Mouse (Mus musculus): ENCODE data around the gene Slc43a1. TPM values are rescaled to one million over a fixed set of nuclear protein-coding genes. Genes with fewer than 3 reads are reported as not detected.
"Not testable (repeated sequence)": the region's sequence is repeated elsewhere in the genome, so short reads cannot be mapped to it uniquely, and the experiment has no call there.

The Slc43a1 gene
- polyA plus RNA-seq, 1 experiment from 2014 or later = 1.6 TPM

- no peak overlapping the region for H3K4me2 ChIP-seq (ENCODE audit: low read length)
Measured at GRCm38 (mm10) chr2:84893359-84893758, 54.7 kb downstream of the Slc43a1 start.

GRCm38 (mm10) chr2:84895495-84896198 lies 57.0 kb downstream of the Slc43a1 start:
- Histone ChIP-seq H3K4me2 (ENCODE audit: low read length) (no peak overlapping the region), H3K27ac (ENCODE audit: low read depth, low read length) (no peak overlapping the region), H3K9ac (ENCODE audit: low read depth, low read length) (no peak overlapping the region), H3K4me3 (ENCODE audit: low read length) (no peak overlapping the region), H3K27me3 (replicated peaks; ENCODE audit: control insufficient read depth, insufficient read depth, low read length) (peaks cover under 1% of the 10 kb centered on the region; the same call in 1 of the 2 replicates), H3K36me3 (ENCODE audit: control insufficient read depth, insufficient read depth, low read length) (no peaks in the 10 kb centered on the region), H3K4me1 (ENCODE audit: control insufficient read depth, insufficient read depth, low read depth, low read length) (no peaks in the 10 kb centered on the region), H3K9me3 (ENCODE audit: control insufficient read depth, low read length) (no peaks in the 10 kb centered on the region)
- WGBS = 69% methylated on average over 4 of the region's 4 CpGs
- no peak for ATAC-seq

More at GRCm38 (mm10) chr2:84893359-84893758, 54.7 kb downstream of the Slc43a1 start:
- no peak overlapping the region for H3K4me3 ChIP-seq (ENCODE audit: low read length)
- ATAC-seq = no peak
- peaks cover 9% of the 10 kb centered on the region for H3K27me3 ChIP-seq (replicated peaks; ENCODE audit: control insufficient read depth, insufficient read depth, low read length)
- no peaks in the 10 kb centered on the region for H3K9me3 ChIP-seq (ENCODE audit: control insufficient read depth, low read length)
- H3K9ac ChIP-seq (ENCODE audit: low read depth, low read length) = no peak overlapping the region
- peaks cover 5% of the 10 kb centered on the region; the same call in 1 of the 2 replicates for H3K4me1 ChIP-seq (ENCODE audit: control insufficient read depth, insufficient read depth, low read depth, low read length)
- WGBS = 52% methylated on average over 6 of the region's 6 CpGs
- H3K27ac ChIP-seq (ENCODE audit: low read depth, low read length) = no peak overlapping the region
- no peaks in the 10 kb centered on the region for H3K36me3 ChIP-seq (ENCODE audit: control insufficient read depth, insufficient read depth, low read length)

GRCm38 (mm10) chr2:84896686-84897085 lies 58.0 kb downstream of the Slc43a1 start:
- WGBS = 97% methylated on average over 6 of the region's 6 CpGs
- ATAC-seq; H3K4me1 ChIP-seq (ENCODE audit: control insufficient read depth, insufficient read depth, low read depth, low read length); H3K9me3 ChIP-seq (ENCODE audit: control insufficient read depth, low read length); H3K9ac ChIP-seq (ENCODE audit: low read depth, low read length); H3K4me2 ChIP-seq (ENCODE audit: low read length); H3K27ac ChIP-seq (ENCODE audit: low read depth, low read length); H3K36me3 ChIP-seq (ENCODE audit: control insufficient read depth, insufficient read depth, low read length); H3K4me3 ChIP-seq (ENCODE audit: low read length); H3K27me3 ChIP-seq (replicated peaks; ENCODE audit: control insufficient read depth, insufficient read depth, low read length): not testable (repeated sequence)

- Histone ChIP-seq H3K9me3 (ENCODE audit: control insufficient read depth, low read length) (no peaks in the 10 kb centered on the region), H3K4me2 (ENCODE audit: low read length) (no peak overlapping the region), H3K9ac (ENCODE audit: low read depth, low read length) (no peak overlapping the region), H3K4me1 (ENCODE audit: control insufficient read depth, insufficient read depth, low read depth, low read length) (no peaks in the 10 kb centered on the region), H3K27me3 (replicated peaks; ENCODE audit: control insufficient read depth, insufficient read depth, low read length) (no peaks in the 10 kb centered on the region), H3K36me3 (ENCODE audit: control insufficient read depth, insufficient read depth, low read length) (no peaks in the 10 kb centered on the region), H3K4me3 (ENCODE audit: low read length) (no peak overlapping the region), H3K27ac (ENCODE audit: low read depth, low read length) (no peak overlapping the region)
- WGBS = 62% methylated on average over 3 of the region's 3 CpGs
- no peak for ATAC-seq
Measured at GRCm38 (mm10) chr2:84912722-84913121, 74.1 kb downstream of the Slc43a1 start.

Other genes starting within 250 kb of the Slc43a1 start
- gene Ctnnd1, start 188.1 kb upstream of the Slc43a1 start, polyA plus RNA-seq (2015; fragmentation: Nextera tagmentation; extraction: Ambion mirVana) = 24.4 and 31.8 TPM in 2 replicates
- 0.26 and 0.44 TPM in 2 replicates for gene Btbd18, start 179.8 kb upstream of the Slc43a1 start, polyA plus RNA-seq (2015; fragmentation: Nextera tagmentation; extraction: Ambion mirVana)
- gene Selenoh, start 168.1 kb upstream of the Slc43a1 start, polyA plus RNA-seq (2015; fragmentation: Nextera tagmentation; extraction: Ambion mirVana) = 184 and 198 TPM in 2 replicates
- gene Gm28635, start 160.8 kb upstream of the Slc43a1 start, polyA plus RNA-seq (2015; fragmentation: Nextera tagmentation; extraction: Ambion mirVana) = not detected in 2 replicates
- 50.7 and 51.3 TPM in 2 replicates for gene Med19, start 160.4 kb upstream of the Slc43a1 start, polyA plus RNA-seq (2015; fragmentation: Nextera tagmentation; extraction: Ambion mirVana)
- gene Tmx2, start 159.7 kb upstream of the Slc43a1 start, polyA plus RNA-seq (2015; fragmentation: Nextera tagmentation; extraction: Ambion mirVana) = 342 and 364 TPM in 2 replicates
- 15.2 and 18.2 TPM in 2 replicates for gene Zdhhc5, start 123.7 kb upstream of the Slc43a1 start, polyA plus RNA-seq (2015; fragmentation: Nextera tagmentation; extraction: Ambion mirVana)
- 18.7 and 20.5 TPM in 2 replicates for gene Clp1, start 111.5 kb upstream of the Slc43a1 start, polyA plus RNA-seq (2015; fragmentation: Nextera tagmentation; extraction: Ambion mirVana)
- 16.9 and 19.9 TPM in 2 replicates for gene Ypel4, start 104.8 kb upstream of the Slc43a1 start, polyA plus RNA-seq (2015; fragmentation: Nextera tagmentation; extraction: Ambion mirVana)
- gene Gm19426, start 95.2 kb upstream of the Slc43a1 start, polyA plus RNA-seq (2015; fragmentation: Nextera tagmentation; extraction: Ambion mirVana) = 4.9 and 6.7 TPM in 2 replicates
- 40.8 and 42.3 TPM in 2 replicates for gene Serping1, start 63.4 kb upstream of the Slc43a1 start, polyA plus RNA-seq (2015; fragmentation: Nextera tagmentation; extraction: Ambion mirVana)
- gene Ube2l6, start 40.0 kb upstream of the Slc43a1 start, polyA plus RNA-seq (2015; fragmentation: Nextera tagmentation; extraction: Ambion mirVana) = 26.1 and 27.8 TPM in 2 replicates
- not detected in 2 replicates for gene Smtnl1, start 16.2 kb upstream of the Slc43a1 start, polyA plus RNA-seq (2015; fragmentation: Nextera tagmentation; extraction: Ambion mirVana)
- 76.5 and 83.2 TPM in 2 replicates for gene Timm10, start 11.9 kb upstream of the Slc43a1 start, polyA plus RNA-seq (2015; fragmentation: Nextera tagmentation; extraction: Ambion mirVana)
- gene Rtn4rl2, start 47.9 kb downstream of the Slc43a1 start, polyA plus RNA-seq (2015; fragmentation: Nextera tagmentation; extraction: Ambion mirVana) = 3.0 and 4.5 TPM in 2 replicates
- 5.4 and 5.7 TPM in 2 replicates for gene Slc43a3, start 97.7 kb downstream of the Slc43a1 start, polyA plus RNA-seq (2015; fragmentation: Nextera tagmentation; extraction: Ambion mirVana)
- gene Prg2, start 141.6 kb downstream of the Slc43a1 start, polyA plus RNA-seq (2015; fragmentation: Nextera tagmentation; extraction: Ambion mirVana) = 0.45 TPM in 1 of 2 replicates, not detected in the other
- not detected in 2 replicates for gene Prg3, start 149.4 kb downstream of the Slc43a1 start, polyA plus RNA-seq (2015; fragmentation: Nextera tagmentation; extraction: Ambion mirVana)
- 156 and 166 TPM in 2 replicates for gene Ssrp1, start 198.4 kb downstream of the Slc43a1 start, polyA plus RNA-seq (2015; fragmentation: Nextera tagmentation; extraction: Ambion mirVana)
- gene P2rx3, start 198.6 kb downstream of the Slc43a1 start, polyA plus RNA-seq (2015; fragmentation: Nextera tagmentation; extraction: Ambion mirVana) = 8.0 and 11.2 TPM in 2 replicates
- gene Tnks1bp1, start 209.2 kb downstream of the Slc43a1 start, polyA plus RNA-seq (2015; fragmentation: Nextera tagmentation; extraction: Ambion mirVana) = 19.6 and 29.8 TPM in 2 replicates